Mouse (Mus musculus) neural tube, embryonic 11.5 days (tissue): Measurements from ENCODE around the gene Trmt10c. TPM values are rescaled to one million over a fixed set of nuclear protein-coding genes. Genes with fewer than 3 reads are reported as not detected.
"Not testable (repeated sequence)": the region's sequence is repeated elsewhere in the genome, so short reads cannot be mapped to it uniquely, and the experiment has no call there.

ENCODE experiments used
- ATAC-seq: fragments of 200-750 bp; cut with Nextera tagmentation; 2 replicates; pipeline ENCODE4 v1.8.0; 2017; ENCODE audit warnings: moderate number of reproducible peaks, mild to moderate bottlenecking, moderate TSS enrichment, moderate library complexity; ENCODE audit not compliant: insufficient read depth, low FRiP score, low TSS enrichment
- DNase-seq: peaks from one replicate; pipeline ENCODE4 v3.0.0-alpha.2; 2015; ENCODE audit warnings: low spot score
- H3K27ac ChIP-seq: fragments of 300-500 bp; sonication (generic); 2 replicates; pipeline ENCODE4 v1.5.1; 2014; ENCODE audit warnings: low read depth, mild to moderate bottlenecking, low read length
- H3K27me3 ChIP-seq: fragments of 300-500 bp; sonication (generic); 2 replicates; pipeline ENCODE4 v1.6.1; 2014; ENCODE audit warnings: mild to moderate bottlenecking, low read length, mixed read lengths; ENCODE audit not compliant: control insufficient read depth, insufficient read depth
- H3K36me3 ChIP-seq: fragments of 300-500 bp; sonication (generic); 2 replicates; pipeline ENCODE4 v1.6.1; 2014; ENCODE audit warnings: mild to moderate bottlenecking, low read length, moderate library complexity, mixed read lengths; ENCODE audit not compliant: control insufficient read depth, insufficient read depth
- H3K4me1 ChIP-seq: fragments of 300-500 bp; sonication (generic); 2 replicates; pipeline ENCODE4 v1.6.1; 2014; ENCODE audit warnings: low read length, mixed read lengths; ENCODE audit not compliant: control insufficient read depth, insufficient read depth
- H3K4me2 ChIP-seq: fragments of 300-500 bp; sonication (generic); 2 replicates; pipeline ENCODE4 v1.6.1; 2014; ENCODE audit warnings: low read depth, mild to moderate bottlenecking, moderate library complexity
- H3K4me3 ChIP-seq: fragments of 300-500 bp; sonication (generic); 2 replicates; pipeline ENCODE4 v1.5.1; 2014; ENCODE audit warnings: low read depth, low read length
- H3K9ac ChIP-seq: fragments of 300-500 bp; sonication (generic); 2 replicates; pipeline ENCODE4 v1.6.1; 2014; ENCODE audit warnings: mild to moderate bottlenecking, low read length
- H3K9me3 ChIP-seq: fragments of 300-500 bp; sonication (generic); 2 replicates; pipeline ENCODE4 v1.6.1; 2016; ENCODE audit warnings: low read length; ENCODE audit not compliant: control insufficient read depth
- WGBS: fragments of 180-500 bp; shearing (Covaris S2); extraction: QIAGEN DNeasy Blood & Tissue Kit; methylation state at CpG from one replicate; pipeline ENCODE4 v1.1.7; 2014; 5-methylcytosine and 5-hydroxymethylcytosine counted together
- polyA plus RNA-seq: library from polyadenylated mRNA; unstranded; fragments of >200 nt; fragmentation: Nextera tagmentation; extraction: Ambion mirVana; gene quantifications from 2 replicates; pipeline ENCODE4 v1.2.1, GENCODE M21; 2014

Gene Trmt10c
- polyA plus RNA-seq, 1 experiment from 2014 or later: 30.3 TPM

- Histone ChIP-seq H3K9ac (no peak overlapping the region), H3K4me3 (no peak overlapping the region), H3K4me1 (no peaks in the 10 kb centered on the region), H3K27ac (no peak overlapping the region), H3K9me3 (no peaks in the 10 kb centered on the region), H3K36me3 (no peaks in the 10 kb centered on the region), H3K4me2 (no peak overlapping the region), H3K27me3 (no peaks in the 10 kb centered on the region)
- no peak for ATAC-seq
- 79% methylated on average over 10 of the region's 10 CpGs for WGBS
- no peak for DNase-seq
Observed at GRCm38 (mm10) chr16:56058151-56058550, 20.5 kb upstream of the Trmt10c start.

DNA sequence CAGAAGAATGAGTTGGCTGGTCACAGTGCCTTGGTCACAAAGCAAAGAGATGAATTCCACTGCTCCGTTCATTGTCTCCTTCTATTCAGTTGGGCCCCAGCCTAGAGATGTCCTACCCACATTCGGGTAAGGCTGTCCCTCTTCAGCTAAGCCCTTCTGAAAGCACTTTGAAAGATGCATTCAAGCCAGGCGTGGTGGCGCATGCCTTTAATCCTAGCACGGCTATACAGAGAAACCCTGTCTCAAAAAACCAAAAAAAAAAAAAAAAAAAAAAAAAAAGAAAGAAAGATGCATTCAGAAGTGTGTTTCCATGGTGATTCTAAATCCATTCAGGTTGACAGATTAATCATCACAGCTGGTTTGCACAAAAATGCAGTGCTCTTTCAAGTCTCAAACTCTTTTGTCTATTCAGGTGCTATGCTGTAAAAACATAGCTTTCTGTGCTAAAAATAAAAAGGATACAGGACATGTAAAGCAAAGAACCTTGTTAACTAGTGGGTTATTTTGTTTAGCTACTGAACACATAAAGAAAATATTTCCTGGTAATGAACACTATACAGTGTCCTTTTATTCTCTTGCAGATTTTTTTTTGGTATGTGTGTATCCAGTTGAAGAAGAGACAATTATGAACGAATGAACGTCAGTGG, 19.4 kb upstream of the Trmt10c start:
- Histone ChIP-seq H3K27ac (no peak overlapping the region), H3K36me3 (no peaks in the 10 kb centered on the region), H3K27me3 (no peaks in the 10 kb centered on the region), H3K4me3 (no peak overlapping the region), H3K9me3 (no peaks in the 10 kb centered on the region), H3K4me1 (no peaks in the 10 kb centered on the region), H3K4me2 (no peak overlapping the region), H3K9ac (no peak overlapping the region)
- ATAC-seq (no peak; the same call in 1 of the 2 replicates), DNase-seq (no peak)
- WGBS: 49% methylated on average over 7 of the region's 7 CpGs

DNA sequence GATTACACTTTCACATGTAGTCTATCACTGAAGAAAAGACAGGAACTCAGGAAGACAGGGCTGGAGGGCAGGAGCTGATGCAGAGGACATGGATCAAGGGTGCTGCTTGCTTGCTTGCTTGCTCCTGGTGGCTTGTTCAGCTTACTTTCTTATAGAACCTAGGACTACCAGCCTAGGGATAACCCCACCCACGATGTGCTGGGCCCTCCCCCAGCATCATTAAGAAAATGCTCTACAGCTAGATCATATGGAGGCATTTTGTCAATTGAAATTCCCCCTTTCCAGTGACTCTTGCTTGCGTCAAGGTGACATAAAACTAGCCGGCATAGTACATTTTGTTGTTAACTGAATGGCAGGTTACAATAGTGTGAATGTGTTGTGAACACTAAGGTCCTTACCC, 18.3 kb upstream of the Trmt10c start:
- DNase-seq (no peak), ATAC-seq (no peak)
- 78% methylated on average over 3 of the region's 3 CpGs for WGBS

GRCm38 (mm10) chr16:56048038-56048437, 10.4 kb upstream of the Trmt10c start, which contains the start of gene Senp7:
Gene Senp7 (plus strand): TSS chr16:56048338.
- H3K27ac ChIP-seq, H3K9ac ChIP-seq, H3K4me1 ChIP-seq, ATAC-seq, H3K4me3 ChIP-seq, H3K27me3 ChIP-seq, DNase-seq, H3K36me3 ChIP-seq, H3K9me3 ChIP-seq, H3K4me2 ChIP-seq: not testable (repeated sequence)
- WGBS: no CpG with 5 or more reads among the region's 4 CpGs

More for the DNA sequence above, 18.3 kb upstream of the Trmt10c start:
- Histone ChIP-seq H3K4me1 (no peaks in the 10 kb centered on the region), H3K27me3 (no peaks in the 10 kb centered on the region), H3K36me3 (no peaks in the 10 kb centered on the region), H3K4me3 (no peak overlapping the region), H3K27ac (no peak overlapping the region), H3K9ac (no peak overlapping the region), H3K9me3 (no peaks in the 10 kb centered on the region), H3K4me2 (no peak overlapping the region)

DNA sequence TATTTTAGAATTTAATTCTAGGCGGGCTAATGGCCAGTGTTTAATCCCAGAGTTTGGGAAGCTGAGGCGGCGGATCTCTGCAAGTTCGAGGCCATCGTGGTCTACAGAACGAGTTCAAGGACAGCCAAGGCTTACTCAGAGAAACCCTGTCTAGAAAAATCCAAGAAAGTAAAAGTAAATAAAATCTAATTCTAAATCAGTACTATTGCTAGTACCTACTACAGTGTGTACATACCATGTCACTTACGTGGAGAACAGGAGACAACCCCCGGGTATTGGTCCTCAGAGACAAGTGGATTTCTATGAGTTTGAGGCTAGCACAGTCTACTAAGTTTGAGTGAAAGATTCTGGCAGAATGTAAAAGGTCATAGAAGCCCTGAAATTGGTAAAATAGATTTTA, 471 bp upstream of the Trmt10c start:
- 34% methylated on average over 8 of the region's 8 CpGs for WGBS
- Histone ChIP-seq H3K4me3 (peak overlapping the region; percentile 91), H3K9ac (peak overlapping the region; percentile 68), H3K9me3 (no peaks in the 10 kb centered on the region), H3K36me3 (0 out of 2 replicates have a peak, but pooled peaks cover 2% of the 10 kb centered on the region), H3K27ac (peak overlapping the region; percentile 76), H3K4me2 (peak overlapping the region; percentile 46), H3K27me3 (no peaks in the 10 kb centered on the region), H3K4me1 (peaks cover 4% of the 10 kb centered on the region)
- no peak for DNase-seq
- peak; percentile 24 for ATAC-seq

DNA sequence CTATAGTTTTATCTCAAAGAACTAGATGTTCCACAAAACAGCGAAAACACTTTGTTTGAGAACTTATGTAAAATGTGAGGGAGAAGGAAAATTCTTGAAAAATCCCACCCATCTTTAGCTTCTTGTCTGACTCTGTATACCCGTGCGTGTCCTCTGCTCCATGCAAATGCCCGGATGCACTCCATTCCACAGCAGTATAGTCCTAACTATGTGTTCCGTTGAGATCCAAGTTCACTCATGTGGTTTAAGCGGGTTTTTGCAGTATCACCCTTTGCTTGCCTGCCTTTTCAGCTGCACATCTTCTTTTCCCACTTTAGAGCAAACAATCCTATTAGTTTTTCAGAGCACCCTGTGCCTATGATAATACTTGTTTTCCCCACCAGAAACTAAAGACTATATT, 1.1 kb downstream of the Trmt10c start:
- Histone ChIP-seq H3K9me3 (no peaks in the 10 kb centered on the region), H3K4me1 (peaks cover 4% of the 10 kb centered on the region), H3K4me2 (peak overlapping the region; percentile 46), H3K27me3 (no peaks in the 10 kb centered on the region), H3K4me3 (peak overlapping the region; percentile 91), H3K36me3 (0 out of 2 replicates have a peak, but pooled peaks cover 2% of the 10 kb centered on the region), H3K27ac (no peak overlapping the region), H3K9ac (0 out of 2 replicates have a peak overlapping the region, but pooled peaks have one; percentile 5)
- ATAC-seq (no peak), DNase-seq (no peak)
- WGBS: 63% methylated on average over 6 of the region's 6 CpGs

GRCm38 (mm10) chr16:56034566-56034965, 3.1 kb downstream of the Trmt10c start:
- ATAC-seq: no peak
- H3K27me3 ChIP-seq: no peaks in the 10 kb centered on the region
- H3K9ac ChIP-seq: no peak overlapping the region
- WGBS: 93% methylated on average over 6 of the region's 6 CpGs
- 0 out of 2 replicates have a peak, but pooled peaks cover 2% of the 10 kb centered on the region for H3K36me3 ChIP-seq
- no peak overlapping the region for H3K4me3 ChIP-seq
- H3K4me1 ChIP-seq: peaks cover 4% of the 10 kb centered on the region
- H3K27ac ChIP-seq: no peak overlapping the region
- H3K4me2 ChIP-seq: no peak overlapping the region
- DNase-seq: no peak
- no peaks in the 10 kb centered on the region for H3K9me3 ChIP-seq

GRCm38 (mm10) chr16:56029661-56030082, 7.9 kb downstream of the Trmt10c start, which contains the start of gene Pcnp:
Gene Pcnp (minus strand): TSS chr16:56029739.
- peak within 1 kb of the TSS; percentile 97 for H3K4me3 ChIP-seq
- peak within 1 kb of the TSS; percentile 66 for H3K4me2 ChIP-seq
- under 1% methylated on average over 39 of the region's 39 CpGs for WGBS
- no peaks in the 10 kb centered on the region for H3K27me3 ChIP-seq
- peak; percentile 100 for ATAC-seq
- H3K4me1 ChIP-seq: peaks cover 8% of the 10 kb centered on the region
- H3K9me3 ChIP-seq: no peaks in the 10 kb centered on the region
- H3K27ac ChIP-seq: peak within 1 kb of the TSS; percentile 80
- peaks cover 3% of the 10 kb centered on the region; the same call in 1 of the 2 replicates for H3K36me3 ChIP-seq
- DNase-seq: peak; percentile 98
- H3K9ac ChIP-seq: peak within 1 kb of the TSS; percentile 97
